Mouse (Mus musculus): ENCODE results near the gene Cnga2. TPM values are rescaled to one million over a fixed set of nuclear protein-coding genes. Genes with fewer than 3 reads are reported as not detected.

The Cnga2 gene
- polyA plus RNA-seq, 1 experiment from 2014 or later = 0.07 TPM

GRCm38 (mm10) chrX:72012804-72013203 is 21.2 kb downstream of the Cnga2 start:
- H3K9me3 ChIP-seq (ENCODE audit: control insufficient read depth, low read length) = no peaks in the 10 kb centered on the region
- no peaks in the 10 kb centered on the region for H3K4me1 ChIP-seq (ENCODE audit: control insufficient read depth, insufficient read depth, low read length)
- ATAC-seq (ENCODE audit: insufficient number of reproducible peaks, low FRiP score, low TSS enrichment, low read depth) (no peak), DNase-seq (ENCODE audit: low spot score) (peak; percentile 32)
- no peak overlapping the region for H3K4me2 ChIP-seq (ENCODE audit: low read depth, severe bottlenecking)
- WGBS = 39% methylated on average over 3 of the region's 3 CpGs
- no peak overlapping the region for H3K27ac ChIP-seq (replicated peaks; ENCODE audit: low read depth, low read length)
- H3K36me3 ChIP-seq (ENCODE audit: control insufficient read depth, insufficient read depth, low read length) = no peaks in the 10 kb centered on the region
- H3K4me3 ChIP-seq (ENCODE audit: low read depth, low read length) = no peak overlapping the region
- H3K27me3 ChIP-seq (ENCODE audit: control insufficient read depth, insufficient read depth, low read length) = no peaks in the 10 kb centered on the region
- H3K9ac ChIP-seq (ENCODE audit: low read length) = no peak overlapping the region

- Histone ChIP-seq H3K27ac (replicated peaks; ENCODE audit: low read depth, low read length) (no peak overlapping the region), H3K4me2 (ENCODE audit: low read depth, severe bottlenecking) (no peak overlapping the region), H3K9ac (ENCODE audit: low read length) (no peak overlapping the region), H3K4me1 (ENCODE audit: control insufficient read depth, insufficient read depth, low read length) (no peaks in the 10 kb centered on the region), H3K4me3 (ENCODE audit: low read depth, low read length) (no peak overlapping the region), H3K27me3 (ENCODE audit: control insufficient read depth, insufficient read depth, low read length) (no peaks in the 10 kb centered on the region), H3K9me3 (ENCODE audit: control insufficient read depth, low read length) (no peaks in the 10 kb centered on the region), H3K36me3 (ENCODE audit: control insufficient read depth, insufficient read depth, low read length) (no peaks in the 10 kb centered on the region)
- ATAC-seq (ENCODE audit: insufficient number of reproducible peaks, low FRiP score, low TSS enrichment, low read depth) (no peak), DNase-seq (ENCODE audit: low spot score) (no peak)
- 92% methylated on average over 1 of the region's 1 CpGs for WGBS
Measured at GRCm38 (mm10) chrX:72022241-72022640, 30.6 kb downstream of the Cnga2 start.

GRCm38 (mm10) chrX:72022750-72023398 is 31.2 kb downstream of the Cnga2 start:
- Histone ChIP-seq H3K27me3 (ENCODE audit: control insufficient read depth, insufficient read depth, low read length) (no peaks in the 10 kb centered on the region), H3K9ac (ENCODE audit: low read length) (no peak overlapping the region), H3K4me1 (ENCODE audit: control insufficient read depth, insufficient read depth, low read length) (no peaks in the 10 kb centered on the region), H3K36me3 (ENCODE audit: control insufficient read depth, insufficient read depth, low read length) (no peaks in the 10 kb centered on the region), H3K4me2 (ENCODE audit: low read depth, severe bottlenecking) (no peak overlapping the region), H3K27ac (replicated peaks; ENCODE audit: low read depth, low read length) (no peak overlapping the region), H3K9me3 (ENCODE audit: control insufficient read depth, low read length) (no peaks in the 10 kb centered on the region), H3K4me3 (ENCODE audit: low read depth, low read length) (no peak overlapping the region)
- ATAC-seq (ENCODE audit: insufficient number of reproducible peaks, low FRiP score, low TSS enrichment, low read depth) (no peak), DNase-seq (ENCODE audit: low spot score) (peak; percentile 35)
- WGBS = 36% methylated on average over 10 of the region's 10 CpGs

- Histone ChIP-seq H3K4me2 (ENCODE audit: low read depth, severe bottlenecking) (no peak overlapping the region), H3K4me3 (ENCODE audit: low read depth, low read length) (no peak overlapping the region), H3K36me3 (ENCODE audit: control insufficient read depth, insufficient read depth, low read length) (no peaks in the 10 kb centered on the region), H3K4me1 (ENCODE audit: control insufficient read depth, insufficient read depth, low read length) (no peaks in the 10 kb centered on the region), H3K9ac (ENCODE audit: low read length) (no peak overlapping the region), H3K27me3 (ENCODE audit: control insufficient read depth, insufficient read depth, low read length) (no peaks in the 10 kb centered on the region), H3K9me3 (ENCODE audit: control insufficient read depth, low read length) (no peaks in the 10 kb centered on the region), H3K27ac (replicated peaks; ENCODE audit: low read depth, low read length) (no peak overlapping the region)
- DNase-seq (ENCODE audit: low spot score) (no peak), ATAC-seq (ENCODE audit: insufficient number of reproducible peaks, low FRiP score, low TSS enrichment, low read depth) (no peak)
- 80% methylated on average over 3 of the region's 3 CpGs for WGBS
Measured at GRCm38 (mm10) chrX:72023542-72023941, 31.9 kb downstream of the Cnga2 start.

GRCm38 (mm10) chrX:72044056-72044455 is 52.4 kb downstream of the Cnga2 start:
- no peaks in the 10 kb centered on the region for H3K27me3 ChIP-seq (ENCODE audit: control insufficient read depth, insufficient read depth, low read length)
- H3K9me3 ChIP-seq (ENCODE audit: control insufficient read depth, low read length) = no peaks in the 10 kb centered on the region
- H3K27ac ChIP-seq (replicated peaks; ENCODE audit: low read depth, low read length) = no peak overlapping the region
- no peak overlapping the region for H3K4me2 ChIP-seq (ENCODE audit: low read depth, severe bottlenecking)
- no peak overlapping the region for H3K9ac ChIP-seq (ENCODE audit: low read length)
- no peak for ATAC-seq (ENCODE audit: insufficient number of reproducible peaks, low FRiP score, low TSS enrichment, low read depth)
- no peaks in the 10 kb centered on the region for H3K4me1 ChIP-seq (ENCODE audit: control insufficient read depth, insufficient read depth, low read length)
- H3K4me3 ChIP-seq (ENCODE audit: low read depth, low read length) = no peak overlapping the region
- no peaks in the 10 kb centered on the region for H3K36me3 ChIP-seq (ENCODE audit: control insufficient read depth, insufficient read depth, low read length)
- WGBS = 66% methylated on average over 3 of the region's 3 CpGs
- no peak for DNase-seq (ENCODE audit: low spot score)

GRCm38 (mm10) chrX:72047918-72048317 is 56.3 kb downstream of the Cnga2 start:
- H3K9me3 ChIP-seq (ENCODE audit: control insufficient read depth, low read length) = no peaks in the 10 kb centered on the region
- DNase-seq (ENCODE audit: low spot score) (no peak), ATAC-seq (ENCODE audit: insufficient number of reproducible peaks, low FRiP score, low TSS enrichment, low read depth) (no peak)
- no peak overlapping the region for H3K9ac ChIP-seq (ENCODE audit: low read length)
- H3K4me2 ChIP-seq (ENCODE audit: low read depth, severe bottlenecking) = no peak overlapping the region
- no peak overlapping the region for H3K4me3 ChIP-seq (ENCODE audit: low read depth, low read length)
- 87% methylated on average over 2 of the region's 2 CpGs for WGBS
- no peaks in the 10 kb centered on the region for H3K36me3 ChIP-seq (ENCODE audit: control insufficient read depth, insufficient read depth, low read length)
- no peaks in the 10 kb centered on the region for H3K4me1 ChIP-seq (ENCODE audit: control insufficient read depth, insufficient read depth, low read length)
- no peaks in the 10 kb centered on the region for H3K27me3 ChIP-seq (ENCODE audit: control insufficient read depth, insufficient read depth, low read length)
- H3K27ac ChIP-seq (replicated peaks; ENCODE audit: low read depth, low read length) = no peak overlapping the region

Other genes starting within 250 kb of the Cnga2 start
- gene Vma21, start 175.9 kb upstream of the Cnga2 start, polyA plus RNA-seq (2014; fragmentation: Nextera tagmentation; extraction: Ambion mirVana) = 28.9 and 29.9 TPM in 2 replicates
- 0.44 TPM in 1 of 2 replicates, not detected in the other for gene Gm1141, start 70.8 kb upstream of the Cnga2 start, polyA plus RNA-seq (2014; fragmentation: Nextera tagmentation; extraction: Ambion mirVana)
- 6.9 and 9.1 TPM in 2 replicates for gene Prrg3, start 29.2 kb upstream of the Cnga2 start, polyA plus RNA-seq (2014; fragmentation: Nextera tagmentation; extraction: Ambion mirVana)
- 0.18 TPM in 1 of 2 replicates, not detected in the other for gene Fate1, start 18.9 kb upstream of the Cnga2 start, polyA plus RNA-seq (2014; fragmentation: Nextera tagmentation; extraction: Ambion mirVana)
- not detected in 2 replicates for gene Magea4, start 230.2 kb downstream of the Cnga2 start, polyA plus RNA-seq (2014; fragmentation: Nextera tagmentation; extraction: Ambion mirVana)